Mouse (Mus musculus): ENCODE results near the gene Tlr6. TPM values are rescaled to one million over a fixed set of nuclear protein-coding genes. Genes with fewer than 3 reads are reported as not detected.

Tlr6 gene
- 2.3 and 2.8 TPM in 2 replicates for polyA plus RNA-seq (2011; ENCODE audit: insufficient read length, low read depth, missing spikeins)

GRCm38 (mm10) chr5:64959843-64960230 lies at the start of gene Tlr6:
Tlr6 (minus strand) TSS chr5:64960097.
- TF ChIP-seq CTCF (IDR thresholded peaks at IDR 0.05; ENCODE audit: borderline replicate concordance, insufficient read depth, low read length) = no peak
- no peak for TF ChIP-seq POLR2A (IDR thresholded peaks at IDR 0.05; ENCODE audit: low read depth, low read length)

DNA sequence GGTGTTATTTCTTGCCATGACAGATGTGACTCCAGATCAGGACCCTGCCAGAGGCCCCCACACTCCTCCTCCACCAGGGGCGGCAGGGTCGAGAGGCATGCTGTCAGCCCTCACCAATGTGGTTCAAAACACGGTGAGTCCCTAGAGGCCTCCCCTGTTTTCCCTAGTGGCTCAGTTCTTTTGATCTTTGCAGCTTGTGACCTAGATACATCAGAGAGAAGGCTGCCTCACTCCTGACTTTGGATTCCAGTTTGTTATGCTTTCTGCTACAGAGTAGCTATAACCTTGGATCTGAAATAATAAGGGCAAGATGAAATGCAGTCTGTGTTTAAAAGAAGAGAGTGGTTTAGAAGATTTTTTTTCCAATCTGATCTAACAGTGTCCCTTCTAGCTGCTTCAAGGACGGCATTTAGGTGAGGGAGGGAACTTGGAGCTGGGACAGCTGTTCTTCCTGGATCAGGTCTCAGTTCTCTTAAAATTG lies 46.2 kb upstream of the Tlr6 start:
- TF ChIP-seq POLR2A (IDR thresholded peaks at IDR 0.05; ENCODE audit: low read depth, low read length) (no peak), CTCF (IDR thresholded peaks at IDR 0.05; ENCODE audit: borderline replicate concordance, insufficient read depth, low read length) (no peak)

More at GRCm38 (mm10) chr5:64959843-64960230, at the start of gene Tlr6:
- Histone ChIP-seq H3K4me3 (ENCODE audit: insufficient read depth, low read length) (no peak within 1 kb of the TSS), H3K27ac (ENCODE audit: insufficient read depth, low read length) (no peak within 1 kb of the TSS), H3K4me1 (ENCODE audit: control insufficient read depth, insufficient read depth, low read length) (no peaks in the 10 kb centered on the region)

GRCm38 (mm10) chr5:65005251-65005650 lies 45.4 kb upstream of the Tlr6 start:
- Histone ChIP-seq H3K4me3 (ENCODE audit: insufficient read depth, low read length) (no peak overlapping the region), H3K4me1 (ENCODE audit: control insufficient read depth, insufficient read depth, low read length) (peaks cover 4% of the 10 kb centered on the region), H3K27ac (ENCODE audit: insufficient read depth, low read length) (no peak overlapping the region)
- TF ChIP-seq POLR2A (IDR thresholded peaks at IDR 0.05; ENCODE audit: low read depth, low read length) = no peak
- no peak for TF ChIP-seq CTCF (IDR thresholded peaks at IDR 0.05; ENCODE audit: borderline replicate concordance, insufficient read depth, low read length)

More for the DNA sequence above, 46.2 kb upstream of the Tlr6 start:
- Histone ChIP-seq H3K27ac (ENCODE audit: insufficient read depth, low read length) (no peak overlapping the region), H3K4me3 (ENCODE audit: insufficient read depth, low read length) (no peak overlapping the region), H3K4me1 (ENCODE audit: control insufficient read depth, insufficient read depth, low read length) (peaks cover 4% of the 10 kb centered on the region)

DNA sequence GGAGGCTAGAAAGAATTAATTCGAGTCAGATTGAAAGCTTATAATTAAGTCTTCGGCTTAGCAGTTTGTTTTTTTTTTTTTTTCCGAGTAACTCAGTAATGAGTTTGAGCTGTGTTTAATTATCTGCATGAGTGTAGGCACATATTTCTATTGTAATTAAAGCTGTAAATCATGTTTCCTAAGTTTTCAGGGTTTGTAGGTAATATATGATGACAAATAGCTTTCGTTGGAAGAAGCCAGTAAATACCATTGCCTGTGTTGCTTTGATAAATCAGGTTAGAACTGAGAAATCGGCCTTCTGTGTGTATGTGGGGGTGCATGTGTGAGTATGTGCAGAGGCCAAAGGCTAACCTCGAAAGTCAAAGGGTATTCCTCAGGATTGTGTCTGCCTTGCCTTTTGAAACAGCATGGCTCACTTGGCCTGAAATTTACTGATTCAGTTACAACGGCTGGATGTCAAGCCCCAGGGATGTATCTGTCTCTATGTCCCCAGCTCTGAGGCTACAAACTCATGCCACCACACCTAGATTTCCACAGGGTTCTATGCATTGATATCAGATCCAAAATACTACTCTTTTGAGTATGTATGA lies 44.1 kb upstream of the Tlr6 start:
- no peak for TF ChIP-seq CTCF (IDR thresholded peaks at IDR 0.05; ENCODE audit: borderline replicate concordance, insufficient read depth, low read length)
- Histone ChIP-seq H3K4me3 (ENCODE audit: insufficient read depth, low read length) (no peak overlapping the region), H3K27ac (ENCODE audit: insufficient read depth, low read length) (no peak overlapping the region), H3K4me1 (ENCODE audit: control insufficient read depth, insufficient read depth, low read length) (peaks cover 4% of the 10 kb centered on the region)

GRCm38 (mm10) chr5:65002940-65003824 lies 43.3 kb upstream of the Tlr6 start:
- TF ChIP-seq CTCF (IDR thresholded peaks at IDR 0.05; ENCODE audit: borderline replicate concordance, insufficient read depth, low read length) (no peak), POLR2A (IDR thresholded peaks at IDR 0.05; ENCODE audit: low read depth, low read length) (no peak)
- H3K4me1 ChIP-seq (ENCODE audit: control insufficient read depth, insufficient read depth, low read length) = peaks cover 4% of the 10 kb centered on the region
- H3K4me3 ChIP-seq (ENCODE audit: insufficient read depth, low read length) = no peak overlapping the region
- peak overlapping the region; percentile 80 for H3K27ac ChIP-seq (ENCODE audit: insufficient read depth, low read length)

DNA sequence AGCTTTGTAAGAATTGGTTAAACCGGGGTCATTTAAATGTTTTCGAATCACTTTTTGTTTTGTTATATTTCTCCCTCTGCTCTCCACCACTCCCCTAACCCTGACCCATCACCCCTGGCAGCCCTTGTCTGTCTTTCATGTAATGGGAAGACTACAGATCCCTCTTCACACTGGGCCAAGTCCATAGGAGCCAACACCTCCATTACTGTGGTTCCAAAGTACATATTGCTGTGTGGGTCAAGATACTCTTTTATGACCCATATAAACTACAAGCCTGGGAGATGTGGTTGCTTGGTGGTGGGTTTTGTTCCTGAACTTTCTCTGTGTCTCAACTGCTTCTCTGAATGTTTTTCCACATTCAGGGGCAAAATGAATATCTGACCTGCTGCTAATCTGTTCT lies 35.5 kb upstream of the Tlr6 start:
- 0 out of 2 replicates have a peak, but pooled peaks cover 3% of the 10 kb centered on the region for H3K4me1 ChIP-seq (ENCODE audit: control insufficient read depth, insufficient read depth, low read length)
- no peak overlapping the region for H3K4me3 ChIP-seq (ENCODE audit: insufficient read depth, low read length)
- no peak overlapping the region for H3K27ac ChIP-seq (ENCODE audit: insufficient read depth, low read length)
- TF ChIP-seq POLR2A (IDR thresholded peaks at IDR 0.05; ENCODE audit: low read depth, low read length) = no peak
- no peak for TF ChIP-seq CTCF (IDR thresholded peaks at IDR 0.05; ENCODE audit: borderline replicate concordance, insufficient read depth, low read length)

- no peak for TF ChIP-seq CTCF (IDR thresholded peaks at IDR 0.05; ENCODE audit: borderline replicate concordance, insufficient read depth, low read length)
- TF ChIP-seq POLR2A (IDR thresholded peaks at IDR 0.05; ENCODE audit: low read depth, low read length) = no peak
Observed at GRCm38 (mm10) chr5:64992540-64992939, 32.6 kb upstream of the Tlr6 start.

GRCm38 (mm10) chr5:64989940-64990339 lies 30.0 kb upstream of the Tlr6 start:
- Histone ChIP-seq H3K27ac (ENCODE audit: insufficient read depth, low read length) (no peak overlapping the region), H3K4me1 (ENCODE audit: control insufficient read depth, insufficient read depth, low read length) (0 out of 2 replicates have a peak, but pooled peaks cover 3% of the 10 kb centered on the region), H3K4me3 (ENCODE audit: insufficient read depth, low read length) (no peak overlapping the region)
- TF ChIP-seq POLR2A (IDR thresholded peaks at IDR 0.05; ENCODE audit: low read depth, low read length) = no peak
- TF ChIP-seq CTCF (IDR thresholded peaks at IDR 0.05; ENCODE audit: borderline replicate concordance, insufficient read depth, low read length) = no peak

More at GRCm38 (mm10) chr5:64992540-64992939, 32.6 kb upstream of the Tlr6 start:
- no peak overlapping the region for H3K4me3 ChIP-seq (ENCODE audit: insufficient read depth, low read length)
- H3K4me1 ChIP-seq (ENCODE audit: control insufficient read depth, insufficient read depth, low read length) = 0 out of 2 replicates have a peak, but pooled peaks cover 3% of the 10 kb centered on the region
- peak overlapping the region; percentile 48; the same call in 1 of the 2 replicates for H3K27ac ChIP-seq (ENCODE audit: insufficient read depth, low read length)

- no peaks in the 10 kb centered on the region for H3K4me1 ChIP-seq (ENCODE audit: control insufficient read depth, insufficient read depth, low read length)
- no peak overlapping the region for H3K27ac ChIP-seq (ENCODE audit: insufficient read depth, low read length)
- H3K4me3 ChIP-seq (ENCODE audit: insufficient read depth, low read length) = no peak overlapping the region
- TF ChIP-seq POLR2A (IDR thresholded peaks at IDR 0.05; ENCODE audit: low read depth, low read length) (no peak), CTCF (IDR thresholded peaks at IDR 0.05; ENCODE audit: borderline replicate concordance, insufficient read depth, low read length) (no peak)
Observed at GRCm38 (mm10) chr5:64985971-64986370, 26.1 kb upstream of the Tlr6 start.

GRCm38 (mm10) chr5:64977128-64977527 lies 17.2 kb upstream of the Tlr6 start:
- TF ChIP-seq CTCF (IDR thresholded peaks at IDR 0.05; ENCODE audit: borderline replicate concordance, insufficient read depth, low read length) (no peak), POLR2A (IDR thresholded peaks at IDR 0.05; ENCODE audit: low read depth, low read length) (no peak)
- Histone ChIP-seq H3K4me1 (ENCODE audit: control insufficient read depth, insufficient read depth, low read length) (no peaks in the 10 kb centered on the region), H3K27ac (ENCODE audit: insufficient read depth, low read length) (no peak overlapping the region), H3K4me3 (ENCODE audit: insufficient read depth, low read length) (no peak overlapping the region)

Measured in embryonic fibroblast, embryonic 13.5 days (primary cell).